ENCODE assay signal across 15 mouse cellular contexts in genomic region chr17:7537618-7538266, GRCm38 (mm10).
DNase-seq lines count a peak whose midpoint lies in the region; ATAC-seq and TF ChIP-seq lines count a peak whose summit lies in the region.
"Had no signal": no experiment of that assay in that cellular context is flagged by ENCODE, and none has a peak within 500 bp of the region (broad histone marks: within the 10 kb centered on the region; RNA-seq: fewer than 3 reads in every experiment).

No protein-coding gene starts in this region.

- peaks cover 20% of the 10 kb centered on the region for H3K9me3 ChIP-seq in heart, embryonic 13.5 days
- no peaks in the 10 kb centered on the region; the same call in 1 of the 2 replicates for H3K9me3 ChIP-seq in heart, embryonic 11.5 days (replicated peaks; ENCODE audit: control insufficient read depth, low read length)
- H3K9me3 ChIP-seq in kidney, postnatal 0 days (replicated peaks; ENCODE audit: low read length) = no peaks in the 10 kb centered on the region
- no peaks in the 10 kb centered on the region; the same call in 1 of the 2 replicates for H3K9me3 ChIP-seq in limb, embryonic 11.5 days (ENCODE audit: control insufficient read depth, low read length)
- H3K9me3 ChIP-seq: midbrain, embryonic 12.5 days had no signal

- ATAC-seq in heart, embryonic 13.5 days (ENCODE audit: extremely low read depth, insufficient number of reproducible peaks, low FRiP score, low TSS enrichment) = no peak
- ATAC-seq in heart, embryonic 11.5 days (replicated peaks; ENCODE audit: insufficient number of reproducible peaks, low FRiP score, low TSS enrichment) = no peak
- no peak for ATAC-seq in kidney, postnatal 0 days (replicated peaks; ENCODE audit: low FRiP score, low read depth)
- no peak for ATAC-seq in limb, embryonic 11.5 days (ENCODE audit: insufficient number of reproducible peaks, low FRiP score, low TSS enrichment, low read depth)
- ATAC-seq: intestine, embryonic 16.5 days; Patski had no signal

- no peak overlapping the region for H3K4me3 ChIP-seq in heart, embryonic 13.5 days
- H3K4me3 ChIP-seq in heart, embryonic 11.5 days (ENCODE audit: low read depth, low read length) = no peak overlapping the region
- no peak overlapping the region for H3K4me3 ChIP-seq in kidney, postnatal 0 days (replicated peaks; ENCODE audit: low read depth, low read length)
- H3K4me3 ChIP-seq in limb, embryonic 11.5 days (ENCODE audit: low read depth, low read length) = no peak overlapping the region
- H3K4me3 ChIP-seq: heart, embryonic 12.5 days; midbrain, embryonic 12.5 days had no signal

- H3K9ac ChIP-seq in heart, embryonic 13.5 days = no peak overlapping the region
- H3K9ac ChIP-seq in heart, embryonic 11.5 days (ENCODE audit: low read depth, low read length) = no peak overlapping the region
- H3K9ac ChIP-seq in kidney, postnatal 0 days (ENCODE audit: low read depth, low read length) = no peak overlapping the region
- no peak overlapping the region for H3K9ac ChIP-seq in limb, embryonic 11.5 days (ENCODE audit: low read length)
- H3K9ac ChIP-seq: heart, embryonic 12.5 days; midbrain, embryonic 12.5 days had no signal

- H3K4me1 ChIP-seq in heart, embryonic 13.5 days = peaks cover 11% of the 10 kb centered on the region; the same call in 1 of the 2 replicates
- H3K4me1 ChIP-seq in heart, embryonic 11.5 days (ENCODE audit: control insufficient read depth, insufficient read depth, low read length) = no peaks in the 10 kb centered on the region
- no peaks in the 10 kb centered on the region for H3K4me1 ChIP-seq in kidney, postnatal 0 days (replicated peaks; ENCODE audit: insufficient read depth, low read length)
- H3K4me1 ChIP-seq in limb, embryonic 11.5 days (ENCODE audit: control insufficient read depth, insufficient read depth, low read length) = 0 out of 2 replicates have a peak, but pooled peaks cover 4% of the 10 kb centered on the region
- H3K4me1 ChIP-seq: midbrain, embryonic 12.5 days had no signal

- H3K27ac ChIP-seq in heart, embryonic 13.5 days (replicated peaks) = peak overlapping the region; percentile 70
- H3K27ac ChIP-seq in heart, embryonic 11.5 days (ENCODE audit: low read depth, low read length) = no peak overlapping the region
- peak overlapping the region; percentile 63 for H3K27ac ChIP-seq in kidney, postnatal 0 days
- H3K27ac ChIP-seq in limb, embryonic 11.5 days (replicated peaks; ENCODE audit: low read depth, low read length) = no peak overlapping the region
- H3K27ac ChIP-seq: midbrain, embryonic 12.5 days had no signal

- TF ChIP-seq CTCF in kidney, postnatal 0 days (IDR thresholded peaks at IDR 0.05; ENCODE audit: low read depth) = no peak

- 58% methylated on average over 7 of the region's 7 CpGs for WGBS in heart, embryonic 13.5 days
- 67% methylated on average over 7 of the region's 7 CpGs for WGBS in heart, embryonic 11.5 days (ENCODE audit: insufficient replicate concordance)
- WGBS in kidney, postnatal 0 days = 45% methylated on average over 7 of the region's 7 CpGs
- WGBS in limb, embryonic 11.5 days = 60% methylated on average over 7 of the region's 7 CpGs

- no peak overlapping the region for H3K4me2 ChIP-seq in heart, embryonic 13.5 days
- H3K4me2 ChIP-seq in heart, embryonic 11.5 days = no peak overlapping the region
- no peak overlapping the region for H3K4me2 ChIP-seq in kidney, postnatal 0 days (ENCODE audit: low read length)
- no peak overlapping the region for H3K4me2 ChIP-seq in limb, embryonic 11.5 days (ENCODE audit: low read depth, severe bottlenecking)
- H3K4me2 ChIP-seq: heart, embryonic 12.5 days; midbrain, embryonic 12.5 days had no signal

- H3K36me3 ChIP-seq in heart, embryonic 13.5 days = no peaks in the 10 kb centered on the region
- H3K36me3 ChIP-seq in heart, embryonic 11.5 days (ENCODE audit: control insufficient read depth, insufficient read depth, low read length) = no peaks in the 10 kb centered on the region
- H3K36me3 ChIP-seq in kidney, postnatal 0 days (ENCODE audit: insufficient read depth, low read length) = no peaks in the 10 kb centered on the region
- H3K36me3 ChIP-seq in limb, embryonic 11.5 days (ENCODE audit: control insufficient read depth, insufficient read depth, low read length) = no peaks in the 10 kb centered on the region
- H3K36me3 ChIP-seq: heart, embryonic 12.5 days; midbrain, embryonic 12.5 days had no signal

- DNase-seq in kidney, postnatal 0 days (ENCODE audit: low spot score) = peak; percentile 21
- DNase-seq in kidney, postnatal 36 days = no peak
- DNase-seq in ES-CJ7 (ENCODE audit: low read depth, low spot score) = peak; percentile 46
- peak; percentile 31 for DNase-seq in limb, embryonic 11.5 days (ENCODE audit: low spot score)
- DNase-seq in layer of hippocampus, postnatal 10 days (ENCODE audit: low spot score in 2 of 2) = no peak
- no peak for DNase-seq in cerebellum, postnatal 10 days
- DNase-seq: adrenal gland, postnatal 25 days; left cerebral cortex, postnatal 4 days; lung, postnatal 36 days had no signal

- no peaks in the 10 kb centered on the region for H3K27me3 ChIP-seq in heart, embryonic 13.5 days (replicated peaks)
- no peaks in the 10 kb centered on the region for H3K27me3 ChIP-seq in heart, embryonic 11.5 days (ENCODE audit: control insufficient read depth, insufficient read depth, low read length)
- no peaks in the 10 kb centered on the region for H3K27me3 ChIP-seq in kidney, postnatal 0 days (ENCODE audit: insufficient read depth, low read length)
- H3K27me3 ChIP-seq in limb, embryonic 11.5 days (ENCODE audit: control insufficient read depth, insufficient read depth, low read length) = no peaks in the 10 kb centered on the region
- H3K27me3 ChIP-seq: heart, embryonic 12.5 days; midbrain, embryonic 12.5 days; Patski had no signal

Comparison
In these comparisons a context has a peak if more than half of its experiments do, and no peak if none do; other contexts are left out.
1. H3K27ac ChIP-seq: peak in heart, embryonic 13.5 days (single experiment) and kidney, postnatal 0 days (single experiment); none in heart, embryonic 11.5 days (single experiment) and limb, embryonic 11.5 days (single experiment).
2. DNase-seq: peak in kidney, postnatal 0 days (single experiment), ES-CJ7 (single experiment) and limb, embryonic 11.5 days (single experiment); none in kidney, postnatal 36 days (0 of 2), layer of hippocampus, postnatal 10 days (0 of 2) and cerebellum, postnatal 10 days (0 of 2).